Mouse (Mus musculus) small intestine, adult 2 months (tissue): ENCODE measurements around the gene Ermn. TPM values are rescaled to one million over a fixed set of nuclear protein-coding genes. Genes with fewer than 3 reads are reported as not detected.

Experiments used
- H3K27ac ChIP-seq: fragments of 200-500 bp; 2 replicates; pipeline ENCODE4 v1.5.1; 2012; ENCODE audit warnings: low read depth, low read length, control low read depth, inconsistent platforms; ENCODE audit not compliant: insufficient read depth
- H3K27me3 ChIP-seq: fragments of 200-500 bp; 2 replicates; pipeline ENCODE4 v1.6.1; 2012; ENCODE audit warnings: mild to moderate bottlenecking, moderate library complexity, low read length, inconsistent platforms; ENCODE audit not compliant: control insufficient read depth, insufficient read depth
- H3K36me3 ChIP-seq: fragments of 200-500 bp; 2 replicates; pipeline ENCODE4 v1.6.1; 2012; ENCODE audit warnings: mild to moderate bottlenecking, low read length, control low read depth, inconsistent platforms; ENCODE audit not compliant: control insufficient read depth, insufficient read depth
- H3K4me1 ChIP-seq: fragments of 200-500 bp; 2 replicates; pipeline ENCODE4 v1.6.1; 2012; ENCODE audit warnings: low read length, inconsistent platforms, mixed read lengths; ENCODE audit not compliant: control insufficient read depth, insufficient read depth, insufficient read length
- H3K4me3 ChIP-seq: fragments of 200-500 bp; 2 replicates; pipeline ENCODE4 v1.5.1; 2012; ENCODE audit warnings: low read depth, mild to moderate bottlenecking, control low read depth, inconsistent platforms, low read length, moderate library complexity
- CTCF ChIP-seq: fragments of 200-500 bp; IDR thresholded peaks from 2 replicates; pipeline ENCODE4 v1.5.1; 2012; ENCODE audit warnings: low read depth, mild to moderate bottlenecking, control low read depth, inconsistent platforms, low read length, moderate library complexity, mixed read lengths; ENCODE audit not compliant: insufficient replicate concordance, insufficient read length; ENCODE audit errors: extremely low read depth
- POLR2A ChIP-seq: fragments of 200-500 bp; IDR thresholded peaks from 2 replicates; pipeline ENCODE4 v1.6.1; 2012; ENCODE audit warnings: low read depth, mild to moderate bottlenecking, control low read depth, inconsistent platforms, low read length, moderate library complexity
- WGBS: fragments of 180-500 bp; shearing (Covaris S2); methylation state at CpG from one replicate; pipeline ENCODE4 v1.1.7; 2018; 5-methylcytosine and 5-hydroxymethylcytosine counted together
- polyA plus RNA-seq: library from polyadenylated mRNA; depleted of rRNA; stranded (reverse); fragments of >200 nt; gene quantifications from 2 replicates; pipeline ENCODE4 v1.2.3, GENCODE M21; 2012; rRNA removed

The Ermn gene
- not detected in 2 replicates for polyA plus RNA-seq

DNA sequence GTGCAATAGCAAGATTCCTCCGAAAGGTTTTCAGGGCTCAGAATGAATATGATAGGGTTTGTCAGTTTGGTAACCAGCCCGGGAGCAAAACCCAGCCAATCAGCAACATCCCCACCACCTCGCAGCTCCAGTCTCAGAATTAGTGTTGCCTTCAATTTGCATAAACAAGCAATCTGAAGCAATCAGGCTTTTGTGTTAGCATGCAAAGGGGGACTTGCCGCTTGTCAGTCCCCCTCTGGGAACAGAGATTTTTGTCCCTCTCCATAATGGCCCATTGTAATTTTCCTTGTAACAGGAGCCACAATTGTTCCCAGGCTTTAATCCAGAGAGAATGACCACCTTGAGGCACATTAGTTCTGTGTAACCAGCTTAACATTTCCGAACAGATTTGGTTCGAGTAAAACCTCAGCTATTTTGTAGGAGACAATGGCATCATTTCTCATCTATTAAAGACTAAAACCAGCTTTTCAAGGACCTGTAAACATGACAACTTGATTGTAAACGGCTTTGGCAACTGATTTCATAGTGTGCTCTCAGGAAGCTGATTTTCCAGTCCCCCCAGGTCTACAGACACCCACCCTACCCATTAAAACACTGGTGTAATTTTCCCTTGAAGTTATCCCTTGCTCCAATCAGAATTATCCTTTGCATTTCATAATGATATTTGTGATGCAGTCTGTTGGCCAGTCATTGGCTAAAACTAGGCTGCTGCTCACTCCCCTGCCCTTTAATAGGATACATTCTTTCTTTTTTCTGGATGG lies at the start of gene Ermn:
Gene Ermn, minus strand, starts transcription at position 44 of the 761 bp plus-strand sequence.
- no peak within 1 kb of the TSS for H3K27ac ChIP-seq
- H3K4me1 ChIP-seq = no peaks in the 10 kb centered on the region
- TF ChIP-seq CTCF = no peak
- TF ChIP-seq POLR2A = no peak
- H3K36me3 ChIP-seq = no peaks in the 10 kb centered on the region
- H3K27me3 ChIP-seq = no peaks in the 10 kb centered on the region
- 37% methylated on average over 7 of the region's 7 CpGs for WGBS
- no peak within 1 kb of the TSS for H3K4me3 ChIP-seq

DNA sequence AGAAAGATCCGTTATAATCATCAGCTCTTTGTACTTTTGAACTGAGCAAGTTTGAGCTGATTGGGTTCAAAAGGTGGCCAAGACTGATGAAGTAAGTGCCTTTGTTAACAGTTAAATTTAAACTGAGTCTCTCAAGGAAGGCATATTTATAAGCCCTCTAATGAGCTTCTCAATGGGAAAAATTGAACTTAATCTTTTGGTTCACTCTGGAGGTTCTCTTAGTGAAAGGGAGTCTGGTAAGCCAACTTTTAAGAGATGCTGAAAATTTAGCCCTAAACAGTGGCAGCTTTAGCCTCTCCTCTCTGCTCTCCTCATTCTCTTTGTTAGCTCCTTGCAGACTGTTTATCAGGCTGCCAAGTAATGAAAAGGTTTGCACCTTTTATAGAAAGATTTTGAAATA lies 42.2 kb upstream of the Ermn start:
- WGBS = 32% methylated on average over 1 of the region's 1 CpGs
- Histone ChIP-seq H3K27ac (no peak overlapping the region), H3K27me3 (no peaks in the 10 kb centered on the region), H3K36me3 (no peaks in the 10 kb centered on the region), H3K4me3 (no peak overlapping the region), H3K4me1 (no peaks in the 10 kb centered on the region)
- no peak for TF ChIP-seq POLR2A
- no peak for TF ChIP-seq CTCF

DNA sequence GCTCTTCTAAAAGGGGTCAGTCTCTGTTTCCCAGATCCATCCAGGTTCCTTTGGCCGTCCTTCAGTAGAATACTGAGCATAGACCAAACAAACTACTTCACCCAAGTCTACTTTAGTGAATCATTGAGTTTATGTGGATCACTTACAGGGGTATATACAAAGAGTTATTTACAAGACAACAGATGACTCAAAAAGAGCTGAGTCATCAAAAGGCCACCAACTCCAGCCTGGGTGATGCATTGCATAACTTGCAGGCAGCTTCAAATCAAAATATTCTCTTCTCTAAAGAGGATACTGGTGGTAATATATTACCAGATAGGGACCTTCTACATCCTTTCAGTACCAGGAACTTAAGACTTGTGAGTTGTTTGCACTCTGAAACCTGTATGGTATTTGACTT lies 33.8 kb upstream of the Ermn start:
- Histone ChIP-seq H3K36me3 (no peaks in the 10 kb centered on the region), H3K4me3 (no peak overlapping the region), H3K27me3 (no peaks in the 10 kb centered on the region), H3K4me1 (no peaks in the 10 kb centered on the region), H3K27ac (no peak overlapping the region)
- 87% methylated on average over 1 of the region's 1 CpGs for WGBS
- TF ChIP-seq POLR2A (no peak), CTCF (no peak)

DNA sequence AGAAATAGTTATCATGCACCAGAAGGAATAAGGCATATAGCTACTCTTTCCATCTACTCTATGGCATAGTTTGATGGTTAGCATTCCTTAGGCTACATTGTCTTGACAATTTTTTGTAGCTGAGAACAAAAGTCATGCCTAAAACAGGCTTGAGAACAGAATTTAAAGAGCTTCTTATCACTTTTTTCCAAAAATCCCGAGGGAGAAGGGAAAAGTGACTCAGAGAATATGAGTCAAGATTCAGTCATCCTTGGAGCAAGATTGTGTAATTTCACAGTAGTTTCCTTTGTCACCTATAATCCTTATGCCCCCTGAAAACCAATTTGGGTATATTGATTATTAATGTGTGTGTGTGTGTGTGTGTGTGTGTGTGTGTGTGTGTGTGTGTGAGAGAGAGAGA lies 27.2 kb upstream of the Ermn start:
- H3K4me1 ChIP-seq = no peaks in the 10 kb centered on the region
- no peaks in the 10 kb centered on the region for H3K36me3 ChIP-seq
- no peak overlapping the region for H3K27ac ChIP-seq
- 26% methylated on average over 1 of the region's 1 CpGs for WGBS
- H3K27me3 ChIP-seq = no peaks in the 10 kb centered on the region
- no peak overlapping the region for H3K4me3 ChIP-seq
- TF ChIP-seq POLR2A = no peak
- no peak for TF ChIP-seq CTCF

DNA sequence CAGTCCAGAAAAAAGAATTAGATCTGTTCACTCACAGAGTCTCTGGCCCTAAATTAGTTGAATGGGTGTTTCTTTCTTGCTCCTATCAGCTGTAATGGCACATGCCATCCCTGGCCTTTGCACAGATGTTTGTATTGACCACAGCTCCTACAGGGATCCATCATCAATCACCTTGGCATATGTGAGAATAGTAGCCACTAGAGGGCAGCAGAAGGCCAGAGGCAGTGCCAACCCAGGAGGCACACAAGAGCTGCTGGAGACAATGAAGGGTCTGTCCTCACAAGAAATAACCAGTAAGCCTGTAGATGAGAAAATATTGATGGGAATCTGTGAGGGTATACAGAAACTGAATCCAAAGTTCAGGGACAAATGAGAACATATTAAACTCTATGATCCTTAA lies 2.7 kb upstream of the Ermn start:
- Histone ChIP-seq H3K27me3 (no peaks in the 10 kb centered on the region), H3K4me1 (no peaks in the 10 kb centered on the region), H3K4me3 (no peak overlapping the region), H3K27ac (no peak overlapping the region), H3K36me3 (no peaks in the 10 kb centered on the region)
- TF ChIP-seq CTCF = peak; percentile 93; the same call in 1 of the 2 replicates
- TF ChIP-seq POLR2A = no peak

DNA sequence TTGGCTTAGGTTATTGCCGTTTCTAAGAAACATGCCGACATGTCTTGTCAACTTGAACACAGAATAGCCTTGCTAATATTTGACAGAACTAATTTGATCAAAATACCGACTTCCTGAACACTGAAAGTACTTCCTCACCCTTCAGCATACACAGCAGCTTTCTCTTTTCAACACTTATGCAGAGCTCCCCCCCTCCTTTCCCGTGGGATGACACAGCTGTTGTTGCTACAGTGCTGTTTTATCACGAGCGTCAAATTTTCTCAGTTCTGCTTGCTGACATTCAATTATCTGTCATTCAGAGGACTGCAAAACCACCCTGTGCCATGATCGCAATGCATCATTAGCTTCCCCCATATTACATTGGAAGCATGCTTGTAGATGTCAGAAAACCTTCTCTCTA lies 10.8 kb downstream of the Ermn start:
- Histone ChIP-seq H3K36me3 (no peaks in the 10 kb centered on the region), H3K27ac (no peak overlapping the region), H3K4me1 (no peaks in the 10 kb centered on the region), H3K4me3 (no peak overlapping the region), H3K27me3 (no peaks in the 10 kb centered on the region)
- TF ChIP-seq CTCF = no peak
- no peak for TF ChIP-seq POLR2A
- 63% methylated on average over 7 of the region's 7 CpGs for WGBS

DNA sequence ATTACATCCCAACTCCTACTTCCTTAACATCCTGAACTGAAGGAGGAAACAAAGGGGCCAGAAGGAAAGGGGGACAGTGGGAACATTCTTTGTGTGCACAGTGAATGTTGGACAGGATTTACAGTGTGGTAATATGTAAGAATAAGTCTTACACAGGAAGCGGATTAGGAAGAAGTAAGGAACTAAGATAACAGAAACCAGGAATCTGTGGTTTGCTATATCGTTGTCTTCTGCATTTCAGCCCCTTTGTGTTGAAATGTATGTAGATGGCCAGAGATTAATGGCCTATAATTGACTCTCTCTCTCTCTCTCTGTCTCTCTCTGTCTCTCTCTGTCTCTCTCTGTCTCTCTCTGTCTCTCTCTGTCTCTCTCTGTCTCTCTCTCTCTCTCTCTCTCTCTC lies 15.7 kb downstream of the Ermn start:
- 87% methylated on average over 2 of the region's 2 CpGs for WGBS
- H3K36me3 ChIP-seq = no peaks in the 10 kb centered on the region
- TF ChIP-seq CTCF (no peak), POLR2A (no peak)
- no peak overlapping the region for H3K4me3 ChIP-seq
- H3K27ac ChIP-seq = no peak overlapping the region
- no peaks in the 10 kb centered on the region for H3K27me3 ChIP-seq
- no peaks in the 10 kb centered on the region for H3K4me1 ChIP-seq

DNA sequence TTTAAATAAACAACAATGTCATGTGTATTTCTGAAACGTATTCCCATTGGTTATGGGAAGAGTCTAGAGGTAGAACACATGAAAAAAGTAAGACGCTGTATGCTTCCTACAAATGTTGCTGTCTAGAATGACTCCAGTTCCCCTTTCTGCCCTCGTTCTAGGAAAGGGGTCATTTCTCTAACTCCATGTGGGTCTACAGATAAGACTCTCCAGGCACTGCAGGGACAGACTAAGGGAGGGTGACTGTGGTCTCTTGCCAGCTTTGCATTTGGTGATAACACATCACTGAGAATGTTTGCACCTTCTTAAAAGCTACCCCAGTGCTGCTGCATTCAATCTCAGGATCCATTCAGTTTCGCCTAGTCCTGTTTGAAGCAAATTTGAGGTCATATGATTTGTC lies 17.0 kb downstream of the Ermn start:
- no peak for TF ChIP-seq CTCF
- TF ChIP-seq POLR2A = no peak
- no peaks in the 10 kb centered on the region for H3K4me1 ChIP-seq
- H3K36me3 ChIP-seq = no peaks in the 10 kb centered on the region
- H3K4me3 ChIP-seq = no peak overlapping the region
- WGBS = 71% methylated on average over 4 of the region's 4 CpGs
- no peak overlapping the region for H3K27ac ChIP-seq
- H3K27me3 ChIP-seq = no peaks in the 10 kb centered on the region
